Mouse (Mus musculus): Measurements from ENCODE around the gene Sh3pxd2a. TPM values are rescaled to one million over a fixed set of nuclear protein-coding genes. Genes with fewer than 3 reads are reported as not detected.

The Sh3pxd2a gene
- total and polyA plus RNA-seq, 2 experiments from 2014 or later = 3.4 to 47.2 TPM

GRCm38 (mm10) chr19:47503625-47504024 is 39.4 kb upstream of the Sh3pxd2a start:
- no peak overlapping the region for H3K27ac ChIP-seq (ENCODE audit: low read depth)
- DNase-seq (ENCODE audit: low spot score) (peak; percentile 61), ATAC-seq (ENCODE audit: insufficient read depth, low read depth) (peak; percentile 34)
- 66% methylated on average over 4 of the region's 4 CpGs for WGBS
- peaks cover 7% of the 10 kb centered on the region for H3K4me1 ChIP-seq (ENCODE audit: control insufficient read depth, insufficient read depth)
- H3K27me3 ChIP-seq (ENCODE audit: control insufficient read depth, insufficient read depth, low read length) = no peaks in the 10 kb centered on the region
- H3K9me3 ChIP-seq (replicated peaks; ENCODE audit: control insufficient read depth, low read length) = no peaks in the 10 kb centered on the region
- TF ChIP-seq EP300 (IDR thresholded peaks at IDR 0.05; ENCODE audit: low read depth) (no peak), CTCF (IDR thresholded peaks at IDR 0.05; ENCODE audit: low read depth) (peak; percentile 84)
- no peak overlapping the region for H3K4me2 ChIP-seq (ENCODE audit: low read depth, low read length)
- no peak overlapping the region for H3K4me3 ChIP-seq (ENCODE audit: low read depth, low read length)
- no peaks in the 10 kb centered on the region for H3K36me3 ChIP-seq (replicated peaks; ENCODE audit: control insufficient read depth, insufficient read depth, low read length)
- H3K9ac ChIP-seq (replicated peaks; ENCODE audit: low read depth, low read length) = no peak overlapping the region

GRCm38 (mm10) chr19:47502563-47502962 is 38.4 kb upstream of the Sh3pxd2a start:
- ATAC-seq (ENCODE audit: insufficient read depth, low read depth) (peak; percentile 13; the same call in 1 of the 2 replicates), DNase-seq (ENCODE audit: low spot score) (no peak)
- Histone ChIP-seq H3K9ac (replicated peaks; ENCODE audit: low read depth, low read length) (no peak overlapping the region), H3K36me3 (replicated peaks; ENCODE audit: control insufficient read depth, insufficient read depth, low read length) (no peaks in the 10 kb centered on the region), H3K4me3 (ENCODE audit: low read depth, low read length) (no peak overlapping the region), H3K9me3 (replicated peaks; ENCODE audit: control insufficient read depth, low read length) (no peaks in the 10 kb centered on the region), H3K27ac (ENCODE audit: low read depth) (no peak overlapping the region), H3K4me2 (ENCODE audit: low read depth, low read length) (no peak overlapping the region), H3K4me1 (ENCODE audit: control insufficient read depth, insufficient read depth) (no peaks in the 10 kb centered on the region), H3K27me3 (ENCODE audit: control insufficient read depth, insufficient read depth, low read length) (no peaks in the 10 kb centered on the region)
- TF ChIP-seq EP300 (IDR thresholded peaks at IDR 0.05; ENCODE audit: low read depth) (no peak), CTCF (IDR thresholded peaks at IDR 0.05; ENCODE audit: low read depth) (peak; percentile 62)
- 76% methylated on average over 8 of the region's 8 CpGs for whole genome bisulfite sequencing

- no peak for DNase-seq (ENCODE audit: low spot score)
Measured at GRCm38 (mm10) chr19:47500389-47501011, 36.3 kb upstream of the Sh3pxd2a start.

GRCm38 (mm10) chr19:47499841-47500240 is 35.6 kb upstream of the Sh3pxd2a start:
- no peak overlapping the region for H3K9ac ChIP-seq (replicated peaks; ENCODE audit: low read depth, low read length)
- ATAC-seq (ENCODE audit: insufficient read depth, low read depth) = no peak
- H3K27ac ChIP-seq (ENCODE audit: low read depth) = no peak overlapping the region
- no peaks in the 10 kb centered on the region for H3K9me3 ChIP-seq (replicated peaks; ENCODE audit: control insufficient read depth, low read length)
- no peak for DNase-seq (ENCODE audit: low spot score)
- TF ChIP-seq CTCF (IDR thresholded peaks at IDR 0.05; ENCODE audit: low read depth) = no peak
- TF ChIP-seq EP300 (IDR thresholded peaks at IDR 0.05; ENCODE audit: low read depth) = no peak
- 76% methylated on average over 5 of the region's 5 CpGs for WGBS
- no peaks in the 10 kb centered on the region for H3K4me1 ChIP-seq (ENCODE audit: control insufficient read depth, insufficient read depth)
- no peaks in the 10 kb centered on the region for H3K27me3 ChIP-seq (ENCODE audit: control insufficient read depth, insufficient read depth, low read length)
- H3K4me2 ChIP-seq (ENCODE audit: low read depth, low read length) = no peak overlapping the region
- no peak overlapping the region for H3K4me3 ChIP-seq (ENCODE audit: low read depth, low read length)
- H3K36me3 ChIP-seq (replicated peaks; ENCODE audit: control insufficient read depth, insufficient read depth, low read length) = no peaks in the 10 kb centered on the region

More at GRCm38 (mm10) chr19:47500389-47501011, 36.3 kb upstream of the Sh3pxd2a start:
- Histone ChIP-seq H3K9me3 (replicated peaks; ENCODE audit: control insufficient read depth, low read length) (no peaks in the 10 kb centered on the region), H3K4me2 (ENCODE audit: low read depth, low read length) (no peak overlapping the region), H3K36me3 (replicated peaks; ENCODE audit: control insufficient read depth, insufficient read depth, low read length) (no peaks in the 10 kb centered on the region), H3K9ac (replicated peaks; ENCODE audit: low read depth, low read length) (no peak overlapping the region), H3K4me1 (ENCODE audit: control insufficient read depth, insufficient read depth) (no peaks in the 10 kb centered on the region), H3K4me3 (ENCODE audit: low read depth, low read length) (no peak overlapping the region), H3K27ac (ENCODE audit: low read depth) (no peak overlapping the region), H3K27me3 (ENCODE audit: control insufficient read depth, insufficient read depth, low read length) (no peaks in the 10 kb centered on the region)
- no peak; the same call in 1 of the 2 replicates for TF ChIP-seq CTCF (IDR thresholded peaks at IDR 0.05; ENCODE audit: low read depth)
- no peak for TF ChIP-seq EP300 (IDR thresholded peaks at IDR 0.05; ENCODE audit: low read depth)
- WGBS = 71% methylated on average over 11 of the region's 11 CpGs
- ATAC-seq (ENCODE audit: insufficient read depth, low read depth) = no peak

DNA sequence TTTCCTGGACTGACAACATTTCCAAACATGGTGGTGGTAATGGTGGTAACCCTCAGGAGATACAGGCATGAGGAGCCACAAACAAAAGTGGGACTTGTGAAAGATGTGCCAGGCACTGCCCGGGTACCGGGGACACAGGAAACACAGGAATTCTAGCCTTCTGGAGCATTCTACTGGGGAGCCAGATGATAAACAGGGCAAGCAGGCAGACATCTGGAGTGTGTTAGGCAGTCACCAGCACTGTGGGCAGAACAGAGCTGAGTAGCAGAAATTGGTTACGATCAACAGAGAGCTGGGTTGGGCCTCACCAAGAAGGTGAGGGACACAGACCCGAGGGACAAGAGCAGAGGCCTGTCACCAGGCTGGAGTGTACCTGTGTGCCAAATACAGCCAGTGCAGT is 34.7 kb upstream of the Sh3pxd2a start:
- DNase-seq (ENCODE audit: low spot score) (no peak), ATAC-seq (ENCODE audit: insufficient read depth, low read depth) (no peak)
- Histone ChIP-seq H3K4me2 (ENCODE audit: low read depth, low read length) (no peak overlapping the region), H3K4me3 (ENCODE audit: low read depth, low read length) (no peak overlapping the region), H3K9ac (replicated peaks; ENCODE audit: low read depth, low read length) (no peak overlapping the region), H3K9me3 (replicated peaks; ENCODE audit: control insufficient read depth, low read length) (no peaks in the 10 kb centered on the region), H3K27ac (ENCODE audit: low read depth) (no peak overlapping the region), H3K4me1 (ENCODE audit: control insufficient read depth, insufficient read depth) (no peaks in the 10 kb centered on the region), H3K27me3 (ENCODE audit: control insufficient read depth, insufficient read depth, low read length) (no peaks in the 10 kb centered on the region), H3K36me3 (replicated peaks; ENCODE audit: control insufficient read depth, insufficient read depth, low read length) (no peaks in the 10 kb centered on the region)
- 23% methylated on average over 4 of the region's 4 CpGs for WGBS
- TF ChIP-seq EP300 (IDR thresholded peaks at IDR 0.05; ENCODE audit: low read depth) (no peak), CTCF (IDR thresholded peaks at IDR 0.05; ENCODE audit: low read depth) (no peak)

DNA sequence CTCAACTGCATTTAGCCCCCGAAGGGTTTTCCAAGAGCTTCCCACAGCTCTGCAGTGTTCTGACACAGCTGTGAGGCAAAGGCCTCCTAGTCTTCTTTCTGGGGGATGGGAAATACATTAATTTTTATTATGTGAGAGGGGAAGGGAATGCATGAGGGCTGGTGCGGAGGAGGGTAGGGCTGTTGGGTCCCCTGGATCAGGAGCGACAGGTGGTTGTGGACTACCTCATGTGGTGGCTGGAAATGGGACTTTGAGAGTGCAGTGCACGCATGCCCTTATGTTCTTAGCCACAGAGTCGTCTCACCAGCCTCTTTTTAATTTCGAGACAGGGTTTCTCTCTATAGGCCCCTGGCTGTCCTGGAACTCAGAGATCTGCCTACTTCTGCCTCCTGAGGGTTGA is 33.5 kb upstream of the Sh3pxd2a start:
- DNase-seq (ENCODE audit: low spot score) (no peak), ATAC-seq (ENCODE audit: insufficient read depth, low read depth) (no peak)
- Histone ChIP-seq H3K9me3 (replicated peaks; ENCODE audit: control insufficient read depth, low read length) (no peaks in the 10 kb centered on the region), H3K9ac (replicated peaks; ENCODE audit: low read depth, low read length) (no peak overlapping the region), H3K27me3 (ENCODE audit: control insufficient read depth, insufficient read depth, low read length) (no peaks in the 10 kb centered on the region), H3K4me2 (ENCODE audit: low read depth, low read length) (no peak overlapping the region), H3K4me1 (ENCODE audit: control insufficient read depth, insufficient read depth) (no peaks in the 10 kb centered on the region), H3K36me3 (replicated peaks; ENCODE audit: control insufficient read depth, insufficient read depth, low read length) (no peaks in the 10 kb centered on the region), H3K4me3 (ENCODE audit: low read depth, low read length) (no peak overlapping the region), H3K27ac (ENCODE audit: low read depth) (no peak overlapping the region)
- 92% methylated on average over 6 of the region's 6 CpGs for WGBS
- no peak for TF ChIP-seq EP300 (IDR thresholded peaks at IDR 0.05; ENCODE audit: low read depth)

All from heart, postnatal 0 days (tissue).